Mouse (Mus musculus) heart, embryonic 16.5 days (tissue): ENCODE data around the gene Golm1. TPM values are rescaled to one million over a fixed set of nuclear protein-coding genes. Genes with fewer than 3 reads are reported as not detected.

Experiments
- ATAC-seq: fragments of 200-750 bp; cut with Nextera tagmentation; replicated peaks from 2 replicates; pipeline ENCODE4 v1.8.0; 2017; ENCODE audit warnings: moderate number of reproducible peaks; ENCODE audit not compliant: insufficient read depth, low FRiP score; ENCODE audit errors: extremely low read depth
- H3K27ac ChIP-seq: fragments of 300-500 bp; sonication (generic); 2 replicates; pipeline ENCODE4 v1.5.1; 2014; ENCODE audit warnings: mild to moderate bottlenecking, low read length, control low read depth, moderate library complexity
- H3K27me3 ChIP-seq: fragments of 300-500 bp; sonication (generic); 2 replicates; pipeline ENCODE4 v1.6.1; 2014; ENCODE audit warnings: low read length, mixed read lengths; ENCODE audit not compliant: control insufficient read depth, insufficient read depth
- H3K36me3 ChIP-seq: fragments of 300-500 bp; sonication (generic); 2 replicates; pipeline ENCODE4 v1.6.1; 2014; ENCODE audit not compliant: control insufficient read depth, insufficient read depth
- H3K4me1 ChIP-seq: fragments of 300-500 bp; sonication (generic); 2 replicates; pipeline ENCODE4 v1.6.1; 2014; ENCODE audit warnings: low read length, mixed read lengths; ENCODE audit not compliant: control insufficient read depth, insufficient read depth
- H3K4me2 ChIP-seq: fragments of 300-500 bp; sonication (generic); 2 replicates; pipeline ENCODE4 v1.6.1; 2014; ENCODE audit warnings: low read depth, mild to moderate bottlenecking, control low read depth, low read length
- H3K4me3 ChIP-seq: fragments of 300-500 bp; sonication (generic); 2 replicates; pipeline ENCODE4 v1.5.1; 2014; ENCODE audit warnings: mild to moderate bottlenecking, control low read depth, low read length
- H3K9ac ChIP-seq: fragments of 300-500 bp; sonication (generic); 2 replicates; pipeline ENCODE4 v1.6.1; 2014; ENCODE audit warnings: low read length, control low read depth
- H3K9me3 ChIP-seq: fragments of 300-500 bp; sonication (generic); replicated peaks from 2 replicates; pipeline ENCODE4 v1.6.1; 2016; ENCODE audit warnings: low read length; ENCODE audit not compliant: control insufficient read depth
- WGBS: fragments of 180-500 bp; shearing (Covaris S2); extraction: QIAGEN DNeasy Blood & Tissue Kit; methylation state at CpG from one replicate; pipeline ENCODE4 v1.1.7; 2014; 5-methylcytosine and 5-hydroxymethylcytosine counted together
- polyA plus RNA-seq: library from polyadenylated mRNA; unstranded; fragments of >200 nt; fragmentation: Nextera tagmentation; extraction: Ambion mirVana; gene quantifications from 2 replicates; pipeline ENCODE4 v1.2.1, GENCODE M21; 2015

Golm1 gene
- polyA plus RNA-seq, 1 experiment from 2014 or later: 39.2 TPM

DNA sequence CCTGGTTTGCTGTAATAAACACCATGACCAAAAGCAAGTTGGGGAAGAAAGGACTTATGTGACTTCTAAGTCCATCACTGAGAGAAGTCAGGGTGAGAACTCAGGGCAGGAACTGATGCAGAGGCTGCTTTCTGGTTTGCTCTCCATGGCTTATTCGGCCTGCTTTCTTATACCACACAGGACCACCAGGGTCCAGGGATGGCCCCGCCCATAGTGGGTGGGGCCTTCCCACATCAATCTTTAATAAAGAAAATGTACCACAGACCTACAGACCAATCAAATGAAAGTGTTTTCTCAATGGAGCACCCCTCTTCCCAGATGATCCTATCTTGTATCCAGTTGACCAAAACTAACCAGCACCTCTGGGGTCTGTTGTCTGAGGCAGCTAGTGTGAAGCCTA is 4.1 kb downstream of the Golm1 start:
- no peak for ATAC-seq
- 66% methylated on average over 2 of the region's 2 CpGs for WGBS
- no peaks in the 10 kb centered on the region for H3K9me3 ChIP-seq
- no peak overlapping the region for H3K4me3 ChIP-seq
- no peak overlapping the region for H3K4me2 ChIP-seq
- no peaks in the 10 kb centered on the region for H3K27me3 ChIP-seq
- H3K9ac ChIP-seq: no peak overlapping the region
- no peak overlapping the region for H3K27ac ChIP-seq
- H3K4me1 ChIP-seq: peaks cover 16% of the 10 kb centered on the region
- H3K36me3 ChIP-seq: no peaks in the 10 kb centered on the region; the same call in 1 of the 2 replicates

DNA sequence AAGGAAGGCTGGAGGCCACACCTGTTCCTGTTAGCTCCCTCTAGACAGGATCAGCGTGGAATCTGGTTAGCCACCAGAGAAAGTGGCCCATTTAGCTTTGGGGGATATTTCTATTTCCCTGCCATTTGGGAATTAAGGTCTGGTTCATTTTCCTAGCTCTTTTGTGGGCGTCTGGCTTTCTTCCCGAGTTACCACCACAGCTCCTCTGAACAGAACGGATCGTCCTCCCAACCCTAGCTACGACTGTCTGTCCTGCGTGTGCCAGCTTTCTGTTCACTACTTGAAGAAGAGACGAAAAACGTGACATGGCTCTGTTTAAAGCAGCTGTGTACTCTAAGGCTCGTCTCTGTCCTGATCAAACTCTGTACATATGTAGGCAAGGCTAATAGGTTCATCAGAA is 5.7 kb downstream of the Golm1 start:
- Histone ChIP-seq H3K4me1 (peaks cover 16% of the 10 kb centered on the region), H3K27me3 (no peaks in the 10 kb centered on the region), H3K9me3 (no peaks in the 10 kb centered on the region), H3K36me3 (no peaks in the 10 kb centered on the region; the same call in 1 of the 2 replicates), H3K9ac (no peak overlapping the region), H3K4me2 (no peak overlapping the region), H3K4me3 (no peak overlapping the region), H3K27ac (no peak overlapping the region)
- ATAC-seq: no peak
- WGBS: 86% methylated on average over 10 of the region's 10 CpGs

DNA sequence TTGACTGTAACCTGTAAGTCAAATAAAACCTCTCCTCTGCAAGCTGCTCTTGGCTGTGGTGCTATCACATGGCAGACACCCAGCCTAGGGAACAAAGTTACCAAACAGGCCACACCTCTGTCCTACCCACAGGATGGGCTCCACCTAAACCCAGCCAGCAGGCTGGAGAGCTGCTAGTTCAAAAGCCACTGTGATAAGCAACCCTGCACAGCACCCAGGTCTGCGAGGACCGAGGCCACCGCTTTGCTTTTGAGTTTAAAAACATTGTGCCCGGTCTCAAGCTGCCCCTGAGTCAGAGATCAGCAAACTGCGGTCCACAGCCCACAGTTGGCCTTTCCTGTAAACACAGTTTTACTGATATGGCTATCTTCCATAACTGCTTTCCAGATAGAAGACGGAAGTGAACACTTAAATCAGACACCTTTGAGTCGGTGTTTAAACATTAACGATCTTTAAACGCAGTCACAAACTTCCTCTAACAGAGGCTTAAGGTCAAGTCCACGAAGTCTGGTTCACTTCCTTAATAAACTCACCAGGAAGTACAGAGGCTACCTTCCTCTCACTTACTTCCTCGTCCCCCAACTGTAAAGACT is 7.0 kb downstream of the Golm1 start:
- Histone ChIP-seq H3K27ac (peak overlapping the region; percentile 67), H3K36me3 (peaks cover 2% of the 10 kb centered on the region), H3K4me2 (0 out of 2 replicates have a peak overlapping the region, but pooled peaks have one; percentile 7), H3K9me3 (no peaks in the 10 kb centered on the region), H3K9ac (0 out of 2 replicates have a peak overlapping the region, but pooled peaks have one; percentile 38), H3K4me1 (peaks cover 8% of the 10 kb centered on the region), H3K4me3 (no peak overlapping the region), H3K27me3 (no peaks in the 10 kb centered on the region)
- peak; percentile 70 for ATAC-seq
- WGBS: 22% methylated on average over 11 of the region's 11 CpGs

GRCm38 (mm10) chr13:59667763-59668162 is 7.8 kb downstream of the Golm1 start:
- H3K27me3 ChIP-seq: no peaks in the 10 kb centered on the region
- H3K9me3 ChIP-seq: no peaks in the 10 kb centered on the region
- H3K4me2 ChIP-seq: no peak overlapping the region
- peaks cover 2% of the 10 kb centered on the region; the same call in 1 of the 2 replicates for H3K36me3 ChIP-seq
- H3K9ac ChIP-seq: no peak overlapping the region
- no peak for ATAC-seq
- no peak overlapping the region for H3K27ac ChIP-seq
- H3K4me3 ChIP-seq: no peak overlapping the region
- peaks cover 6% of the 10 kb centered on the region for H3K4me1 ChIP-seq
- 86% methylated on average over 5 of the region's 5 CpGs for WGBS

DNA sequence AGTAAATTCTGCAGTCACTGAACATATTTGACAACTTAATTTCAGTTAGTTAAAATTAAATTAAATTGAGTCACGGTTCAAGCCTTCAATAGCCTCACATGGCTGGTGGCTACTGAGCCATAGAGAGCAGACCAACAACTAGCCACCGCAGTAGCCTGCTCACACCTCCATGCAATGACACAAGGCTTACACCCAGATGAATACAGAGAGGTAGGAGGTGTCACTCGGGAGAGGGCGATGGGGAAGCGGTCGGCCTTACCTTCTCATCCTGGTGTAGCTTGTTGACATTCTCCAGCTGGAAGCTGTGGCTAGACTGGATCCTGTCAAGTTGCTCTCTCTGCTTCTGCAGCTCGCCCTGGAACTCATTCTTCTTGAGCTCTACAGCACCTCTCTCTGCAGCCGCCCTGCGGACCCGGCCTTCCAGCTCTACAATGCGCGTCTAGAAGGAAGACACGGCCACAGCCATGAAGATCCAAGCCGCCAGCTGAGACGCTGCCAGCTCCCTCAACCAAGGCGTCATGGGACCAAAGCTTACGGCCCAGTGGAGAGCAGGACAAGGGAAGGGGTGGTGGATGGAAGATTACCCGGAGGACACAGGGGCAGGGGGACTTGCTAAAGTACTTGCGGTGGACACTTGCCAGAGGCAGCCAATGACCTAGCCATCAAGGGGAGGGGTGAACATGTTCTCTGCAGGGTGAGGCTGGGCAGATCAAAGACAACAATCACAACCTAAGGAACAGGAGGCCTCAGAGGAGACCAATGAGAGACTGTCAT is 11.5 kb downstream of the Golm1 start:
- WGBS: 88% methylated on average over 19 of the region's 19 CpGs
- peaks cover 2% of the 10 kb centered on the region for H3K36me3 ChIP-seq
- no peaks in the 10 kb centered on the region for H3K9me3 ChIP-seq
- no peak overlapping the region for H3K4me3 ChIP-seq
- H3K27me3 ChIP-seq: no peaks in the 10 kb centered on the region
- peaks cover 6% of the 10 kb centered on the region for H3K4me1 ChIP-seq
- no peak overlapping the region for H3K9ac ChIP-seq
- no peak overlapping the region for H3K4me2 ChIP-seq
- ATAC-seq: no peak
- H3K27ac ChIP-seq: no peak overlapping the region

- Histone ChIP-seq H3K27me3 (no peaks in the 10 kb centered on the region), H3K9ac (no peak overlapping the region), H3K9me3 (no peaks in the 10 kb centered on the region), H3K36me3 (peaks cover 2% of the 10 kb centered on the region), H3K4me2 (no peak overlapping the region), H3K4me3 (no peak overlapping the region), H3K27ac (no peak overlapping the region), H3K4me1 (no peaks in the 10 kb centered on the region)
- no peak for ATAC-seq
- 95% methylated on average over 12 of the region's 12 CpGs for WGBS
Observed at GRCm38 (mm10) chr13:59661966-59662365, 13.6 kb downstream of the Golm1 start.

GRCm38 (mm10) chr13:59661387-59661786 is 14.2 kb downstream of the Golm1 start:
- Histone ChIP-seq H3K9me3 (no peaks in the 10 kb centered on the region), H3K9ac (no peak overlapping the region), H3K4me3 (no peak overlapping the region), H3K36me3 (peaks cover 2% of the 10 kb centered on the region), H3K27ac (no peak overlapping the region), H3K4me1 (peaks cover 4% of the 10 kb centered on the region), H3K27me3 (no peaks in the 10 kb centered on the region), H3K4me2 (no peak overlapping the region)
- no peak for ATAC-seq
- WGBS: 88% methylated on average over 8 of the region's 8 CpGs

DNA sequence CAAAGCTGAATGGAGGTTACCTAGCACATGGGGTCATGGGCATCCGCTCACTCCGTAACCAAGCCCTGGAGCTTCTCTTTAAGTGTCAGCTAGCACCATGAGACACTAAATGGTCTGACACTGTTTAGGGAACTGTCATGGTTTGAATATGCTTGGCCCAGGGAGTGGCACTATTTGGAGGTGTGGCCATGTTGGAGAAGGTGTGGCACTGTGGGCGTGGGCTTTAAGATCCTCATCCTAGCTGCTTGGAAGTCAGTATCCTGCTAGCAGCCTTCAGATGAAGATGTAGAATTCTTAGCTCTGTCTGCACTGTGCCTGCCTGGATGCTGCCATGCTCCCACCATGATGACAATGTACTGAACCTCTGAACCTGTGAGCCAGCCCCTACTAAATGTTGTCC is 15.2 kb downstream of the Golm1 start:
- Histone ChIP-seq H3K36me3 (peaks cover 2% of the 10 kb centered on the region), H3K9me3 (no peaks in the 10 kb centered on the region), H3K4me3 (no peak overlapping the region), H3K4me2 (no peak overlapping the region), H3K27me3 (no peaks in the 10 kb centered on the region), H3K9ac (no peak overlapping the region), H3K4me1 (peaks cover 4% of the 10 kb centered on the region), H3K27ac (no peak overlapping the region)
- no peak for ATAC-seq
- 98% methylated on average over 3 of the region's 3 CpGs for WGBS

DNA sequence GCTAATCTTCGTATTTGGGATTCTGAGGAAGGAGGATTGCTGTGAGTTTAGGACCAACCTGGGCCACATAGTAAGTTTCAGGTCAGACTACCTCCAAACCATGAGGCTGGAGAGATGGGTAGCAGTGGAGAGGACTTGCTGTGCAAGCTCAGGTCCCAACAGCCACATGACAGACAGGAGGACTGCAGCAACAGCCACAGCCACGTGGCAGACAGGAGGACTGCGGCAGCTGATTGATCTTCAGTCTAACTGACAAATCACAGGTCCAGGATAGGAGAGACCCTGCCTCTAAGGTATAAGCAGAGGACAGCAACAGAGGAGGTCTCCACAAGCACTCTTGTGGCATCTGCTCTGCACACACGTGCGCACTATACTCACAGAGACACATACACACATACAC is 17.8 kb downstream of the Golm1 start:
- H3K4me3 ChIP-seq: no peak overlapping the region
- peaks cover 8% of the 10 kb centered on the region for H3K4me1 ChIP-seq
- no peaks in the 10 kb centered on the region for H3K9me3 ChIP-seq
- no peak overlapping the region for H3K4me2 ChIP-seq
- no peak for ATAC-seq
- no peaks in the 10 kb centered on the region for H3K27me3 ChIP-seq
- no peak overlapping the region for H3K27ac ChIP-seq
- 83% methylated on average over 5 of the region's 5 CpGs for WGBS
- no peak overlapping the region for H3K9ac ChIP-seq
- no peaks in the 10 kb centered on the region; the same call in 1 of the 2 replicates for H3K36me3 ChIP-seq
